Mouse (Mus musculus): ENCODE results near the gene Ppig. TPM values are rescaled to one million over a fixed set of nuclear protein-coding genes. Genes with fewer than 3 reads are reported as not detected.

Ppig gene
- total and polyA plus RNA-seq, 3 experiments, result 1.7 to 36.2 (median 35.5) TPM

DNA sequence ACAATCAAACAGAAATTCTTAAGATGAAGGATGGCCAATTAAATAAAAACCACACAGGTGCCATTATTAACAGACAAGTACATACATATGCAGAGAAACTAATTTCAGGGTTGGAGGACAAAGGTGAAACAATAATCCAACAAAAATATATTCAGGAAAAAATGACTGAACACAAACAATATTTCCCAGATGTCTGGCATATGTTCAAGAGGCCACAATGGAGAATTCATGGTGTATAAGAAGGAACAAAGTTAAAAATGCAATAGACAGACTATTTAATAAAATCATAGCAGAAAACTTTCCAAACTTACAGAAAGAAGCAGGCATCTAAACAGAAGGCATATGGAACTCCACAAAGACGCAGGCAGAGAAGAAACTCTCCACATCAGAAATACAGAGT is 42.4 kb downstream of the Ppig start:
- Histone ChIP-seq H3K27ac (no peak overlapping the region), H3K4me3 (no peak overlapping the region), H3K4me1 (ENCODE audit: control insufficient read depth, insufficient read depth, low read length) (no peaks in the 10 kb centered on the region), H3K9ac (ENCODE audit: low read depth, low read length) (no peak overlapping the region), H3K27me3 (ENCODE audit: control insufficient read depth, insufficient read depth, low read length) (no peaks in the 10 kb centered on the region), H3K36me3 (ENCODE audit: control insufficient read depth, insufficient read depth, low read length) (no peaks in the 10 kb centered on the region), H3K79me2 (replicated peaks; ENCODE audit: control insufficient read depth, insufficient read depth, low read length) (no peaks in the 10 kb centered on the region)
- 59% methylated on average over 1 of the region's 1 CpGs for WGBS
- no peak for TF ChIP-seq EP300 (IDR thresholded peaks at IDR 0.05; ENCODE audit: insufficient read depth, low read depth, low read length)
- TF ChIP-seq CTCF (IDR thresholded peaks at IDR 0.05), result no peak
- no peak for TF ChIP-seq POLR2A (IDR thresholded peaks at IDR 0.05; ENCODE audit: insufficient read depth, low read depth, low read length)
- DNase-seq, result no peak
- intact Hi-C loops (cut with DNase I), result no loop called here

DNA sequence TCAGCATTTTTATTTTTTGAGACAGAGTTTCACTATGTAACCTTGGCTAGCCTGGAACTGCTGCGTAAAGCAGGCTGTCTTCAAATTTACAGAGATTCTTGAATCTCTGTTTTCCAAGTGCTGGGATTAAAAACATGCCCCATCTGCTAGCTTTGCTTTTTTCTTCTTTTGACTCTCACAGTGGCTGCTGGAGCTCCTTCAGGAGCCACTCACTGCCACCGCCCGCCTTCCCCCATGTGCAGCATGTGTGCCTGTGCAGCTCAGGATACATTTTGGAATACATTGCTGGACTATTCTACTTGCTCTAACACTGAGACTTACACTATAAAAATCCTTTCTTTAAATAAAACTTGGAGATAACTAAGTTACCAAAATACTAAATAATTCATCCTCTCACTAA is 51.0 kb downstream of the Ppig start:
- Histone ChIP-seq H3K9ac (ENCODE audit: low read depth, low read length) (no peak overlapping the region), H3K27me3 (ENCODE audit: control insufficient read depth, insufficient read depth, low read length) (no peaks in the 10 kb centered on the region), H3K4me3 (no peak overlapping the region), H3K79me2 (replicated peaks; ENCODE audit: control insufficient read depth, insufficient read depth, low read length) (no peaks in the 10 kb centered on the region), H3K27ac (no peak overlapping the region), H3K36me3 (ENCODE audit: control insufficient read depth, insufficient read depth, low read length) (no peaks in the 10 kb centered on the region), H3K4me1 (ENCODE audit: control insufficient read depth, insufficient read depth, low read length) (no peaks in the 10 kb centered on the region)
- TF ChIP-seq CTCF (IDR thresholded peaks at IDR 0.05) (no peak), POLR2A (IDR thresholded peaks at IDR 0.05; ENCODE audit: insufficient read depth, low read depth, low read length) (no peak), EP300 (IDR thresholded peaks at IDR 0.05; ENCODE audit: insufficient read depth, low read depth, low read length) (no peak)
- DNase-seq, result no peak
- intact Hi-C loops (cut with DNase I), result no loop called here
- WGBS, result 92% methylated on average over 3 of the region's 3 CpGs

DNA sequence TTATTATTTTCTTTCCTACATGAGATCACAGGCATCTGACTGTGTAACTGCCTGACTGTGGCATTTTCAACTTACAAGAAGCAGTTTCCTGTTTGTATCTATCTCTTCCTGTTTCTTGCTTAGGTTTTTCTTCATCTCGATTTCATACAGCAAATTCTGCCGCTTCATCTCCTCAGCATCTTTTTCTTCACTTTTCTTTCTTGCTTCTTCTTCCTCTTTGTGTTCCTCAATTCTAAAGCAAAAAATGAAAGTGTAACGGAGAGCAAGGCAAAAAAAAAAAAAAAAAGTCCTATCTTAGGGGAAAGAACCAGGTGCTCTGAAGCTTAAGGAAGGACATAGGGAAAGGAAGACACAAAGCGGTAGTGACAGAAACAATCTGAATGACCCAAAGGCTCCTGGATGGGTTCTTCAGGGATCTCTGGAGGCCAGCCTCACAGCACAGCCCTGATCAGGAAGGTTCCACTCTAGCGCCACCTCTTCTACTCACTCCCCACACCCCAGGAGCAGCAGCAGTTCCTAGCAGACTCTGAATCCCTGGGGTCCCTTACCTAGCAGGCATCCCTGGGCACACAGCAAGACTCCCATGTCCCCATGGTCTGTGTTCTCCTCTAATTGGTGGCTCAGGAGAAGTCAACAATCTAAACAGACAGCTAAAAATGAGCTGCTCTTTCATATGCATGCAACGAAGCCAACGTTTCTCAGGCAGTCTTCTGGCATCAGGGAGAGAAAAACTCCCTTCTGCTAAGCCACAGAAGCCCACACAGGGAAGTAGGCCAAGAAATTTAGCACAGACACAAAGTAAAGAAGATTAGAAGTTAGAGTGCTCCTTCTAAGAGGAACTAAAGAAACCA is 55.9 kb downstream of the Ppig start:
- no peak overlapping the region for H3K27ac ChIP-seq
- H3K36me3 ChIP-seq (ENCODE audit: control insufficient read depth, insufficient read depth, low read length), result no peaks in the 10 kb centered on the region
- H3K4me3 ChIP-seq, result no peak overlapping the region
- H3K4me1 ChIP-seq (ENCODE audit: control insufficient read depth, insufficient read depth, low read length), result no peaks in the 10 kb centered on the region
- no peak for TF ChIP-seq CTCF (IDR thresholded peaks at IDR 0.05)
- no peak for TF ChIP-seq EP300 (IDR thresholded peaks at IDR 0.05; ENCODE audit: insufficient read depth, low read depth, low read length)
- DNase-seq, result no peak
- no peak overlapping the region for H3K9ac ChIP-seq (ENCODE audit: low read depth, low read length)
- intact Hi-C loops (cut with DNase I), result no loop called here
- 59% methylated on average over 7 of the region's 7 CpGs for WGBS
- no peaks in the 10 kb centered on the region for H3K79me2 ChIP-seq (replicated peaks; ENCODE audit: control insufficient read depth, insufficient read depth, low read length)
- H3K27me3 ChIP-seq (ENCODE audit: control insufficient read depth, insufficient read depth, low read length), result no peaks in the 10 kb centered on the region

DNA sequence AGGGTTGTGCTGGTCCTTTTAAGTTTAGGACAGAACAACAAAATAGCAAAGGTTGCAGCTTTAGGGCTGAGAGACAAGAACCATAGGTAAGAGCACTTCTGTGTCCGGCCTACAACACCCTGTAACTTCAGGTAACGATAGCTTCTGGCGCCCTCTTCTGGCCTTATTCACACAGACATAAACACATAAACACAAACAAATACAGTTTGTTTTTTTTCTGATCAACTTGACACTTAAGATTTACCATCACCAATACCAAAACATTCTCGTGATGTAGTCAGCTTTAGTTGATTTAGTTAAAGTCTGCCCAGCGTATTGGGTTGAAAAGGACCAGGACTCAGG is 56.5 kb downstream of the Ppig start:
- Histone ChIP-seq H3K4me1 (ENCODE audit: control insufficient read depth, insufficient read depth, low read length) (no peaks in the 10 kb centered on the region), H3K27me3 (ENCODE audit: control insufficient read depth, insufficient read depth, low read length) (no peaks in the 10 kb centered on the region), H3K79me2 (replicated peaks; ENCODE audit: control insufficient read depth, insufficient read depth, low read length) (no peaks in the 10 kb centered on the region), H3K36me3 (ENCODE audit: control insufficient read depth, insufficient read depth, low read length) (no peaks in the 10 kb centered on the region), H3K27ac (no peak overlapping the region), H3K9ac (ENCODE audit: low read depth, low read length) (no peak overlapping the region), H3K4me3 (no peak overlapping the region)
- no peak for DNase-seq
- no peak for TF ChIP-seq POLR2A (IDR thresholded peaks at IDR 0.05; ENCODE audit: insufficient read depth, low read depth, low read length)
- peak; percentile 48 for TF ChIP-seq CTCF (IDR thresholded peaks at IDR 0.05)
- no peak for TF ChIP-seq EP300 (IDR thresholded peaks at IDR 0.05; ENCODE audit: insufficient read depth, low read depth, low read length)
- whole genome bisulfite sequencing, result 47% methylated on average over 5 of the region's 5 CpGs
- intact Hi-C loops (cut with DNase I), result no loop called here

DNA sequence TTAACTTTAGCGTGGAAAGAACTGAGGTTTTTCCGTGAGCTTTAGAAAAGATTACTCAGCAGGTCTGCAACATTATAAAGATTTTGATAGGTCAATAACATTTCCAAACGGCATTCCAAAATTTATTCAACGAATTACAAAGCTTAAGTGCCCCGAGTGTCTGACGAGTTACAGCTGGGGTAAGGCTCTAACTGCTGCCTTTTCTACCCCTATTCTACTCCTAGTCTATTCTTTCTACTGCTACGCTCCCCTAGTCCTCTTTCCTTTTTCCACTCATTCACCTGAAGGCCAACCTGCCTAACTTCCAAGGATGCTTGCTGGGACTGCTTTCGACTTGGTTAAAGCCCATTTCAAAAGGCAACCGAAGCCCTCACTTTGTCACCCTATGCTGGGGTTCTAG is 66.6 kb downstream of the Ppig start:
- H3K27me3 ChIP-seq (ENCODE audit: control insufficient read depth, insufficient read depth, low read length), result no peaks in the 10 kb centered on the region
- intact Hi-C loops (cut with DNase I), result loop anchor here (2.0 to 5.0 kb wide), 2 partner anchors 66 to 152 kb away; partner anchors contain the start of gene Ppig
- H3K79me2 ChIP-seq (replicated peaks; ENCODE audit: control insufficient read depth, insufficient read depth, low read length), result no peaks in the 10 kb centered on the region
- peaks cover 2% of the 10 kb centered on the region for H3K4me1 ChIP-seq (ENCODE audit: control insufficient read depth, insufficient read depth, low read length)
- H3K36me3 ChIP-seq (ENCODE audit: control insufficient read depth, insufficient read depth, low read length), result peaks cover 4% of the 10 kb centered on the region
- 21% methylated on average over 9 of the region's 9 CpGs for WGBS
- no peak for TF ChIP-seq CTCF (IDR thresholded peaks at IDR 0.05)
- no peak for TF ChIP-seq POLR2A (IDR thresholded peaks at IDR 0.05; ENCODE audit: insufficient read depth, low read depth, low read length)
- no peak for TF ChIP-seq EP300 (IDR thresholded peaks at IDR 0.05; ENCODE audit: insufficient read depth, low read depth, low read length)
- H3K9ac ChIP-seq (ENCODE audit: low read depth, low read length), result peak overlapping the region; percentile 61
- peak overlapping the region; percentile 86 for H3K4me3 ChIP-seq
- no peak for DNase-seq
- peak overlapping the region; percentile 84 for H3K27ac ChIP-seq

DNA sequence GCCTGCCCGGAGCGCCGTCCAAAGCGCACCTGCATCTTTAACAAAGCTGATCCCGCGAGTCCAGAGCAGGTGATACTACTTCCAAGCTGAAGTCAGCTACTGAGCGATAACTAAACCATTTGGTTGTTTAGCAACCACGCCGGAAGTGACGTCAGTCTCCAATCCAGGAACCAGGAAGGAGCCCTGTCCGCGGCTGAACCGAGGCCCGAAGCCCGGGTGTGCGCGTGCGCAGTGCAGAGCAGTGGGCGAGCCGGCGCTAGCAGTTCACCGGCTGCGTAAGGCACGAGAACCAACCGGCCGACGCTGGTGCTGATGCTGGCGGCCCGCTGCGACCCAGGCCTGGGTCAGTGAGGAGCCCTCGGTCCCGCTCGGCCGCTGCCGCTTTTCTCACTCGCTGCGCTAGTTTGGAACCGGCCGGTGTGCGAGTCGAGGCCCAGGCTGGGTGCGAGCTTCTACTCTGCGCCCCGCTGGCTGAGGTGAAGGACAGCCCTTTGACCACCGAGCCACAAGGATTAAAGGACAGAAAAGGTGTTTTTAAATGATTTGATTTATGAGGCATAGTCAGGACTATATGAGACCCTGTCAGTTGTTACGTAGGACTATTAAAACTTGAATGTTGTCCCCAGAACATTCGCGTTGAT is 67.2 kb downstream of the Ppig start, which contains the start of the genes Ccdc173 and Phospho2:
TSS of gene Ccdc173 (minus strand) at position 147 of the 641 bp plus-strand sequence.
TSS of gene Phospho2 (plus strand) at position 195 of the 641 bp plus-strand sequence.
- Histone ChIP-seq H3K36me3 (ENCODE audit: control insufficient read depth, insufficient read depth, low read length) (peaks cover 4% of the 10 kb centered on the region), H3K4me3 (peak within 1 kb of the TSS; percentile 86), H3K27me3 (ENCODE audit: control insufficient read depth, insufficient read depth, low read length) (no peaks in the 10 kb centered on the region), H3K27ac (peak within 1 kb of the TSS; percentile 84), H3K4me1 (ENCODE audit: control insufficient read depth, insufficient read depth, low read length) (peaks cover 2% of the 10 kb centered on the region), H3K9ac (ENCODE audit: low read depth, low read length) (peak within 1 kb of the TSS; percentile 91), H3K79me2 (replicated peaks; ENCODE audit: control insufficient read depth, insufficient read depth, low read length) (no peaks in the 10 kb centered on the region)
- TF ChIP-seq POLR2A (IDR thresholded peaks at IDR 0.05; ENCODE audit: insufficient read depth, low read depth, low read length) (peak; percentile 81), CTCF (IDR thresholded peaks at IDR 0.05) (no peak), EP300 (IDR thresholded peaks at IDR 0.05; ENCODE audit: insufficient read depth, low read depth, low read length) (0 out of 2 replicates have a peak, but pooled peaks have one; percentile 22)
- intact Hi-C loops (cut with DNase I), result loop anchor here (2.0 to 5.0 kb wide), 2 partner anchors 67 to 152 kb away; partner anchors contain the start of gene Ppig
- DNase-seq, result peak; percentile 96 to 98
- 1% methylated on average over 48 of the region's 48 CpGs for WGBS

Measured in heart, adult 2 months (tissue).